Mouse (Mus musculus): Measurements from ENCODE around the gene Rab4b. TPM values are rescaled to one million over a fixed set of nuclear protein-coding genes. Genes with fewer than 3 reads are reported as not detected.

Gene Rab4b
- 55.6 and 59.6 TPM in 2 replicates for polyA plus RNA-seq (2012; rRNA removed)

DNA sequence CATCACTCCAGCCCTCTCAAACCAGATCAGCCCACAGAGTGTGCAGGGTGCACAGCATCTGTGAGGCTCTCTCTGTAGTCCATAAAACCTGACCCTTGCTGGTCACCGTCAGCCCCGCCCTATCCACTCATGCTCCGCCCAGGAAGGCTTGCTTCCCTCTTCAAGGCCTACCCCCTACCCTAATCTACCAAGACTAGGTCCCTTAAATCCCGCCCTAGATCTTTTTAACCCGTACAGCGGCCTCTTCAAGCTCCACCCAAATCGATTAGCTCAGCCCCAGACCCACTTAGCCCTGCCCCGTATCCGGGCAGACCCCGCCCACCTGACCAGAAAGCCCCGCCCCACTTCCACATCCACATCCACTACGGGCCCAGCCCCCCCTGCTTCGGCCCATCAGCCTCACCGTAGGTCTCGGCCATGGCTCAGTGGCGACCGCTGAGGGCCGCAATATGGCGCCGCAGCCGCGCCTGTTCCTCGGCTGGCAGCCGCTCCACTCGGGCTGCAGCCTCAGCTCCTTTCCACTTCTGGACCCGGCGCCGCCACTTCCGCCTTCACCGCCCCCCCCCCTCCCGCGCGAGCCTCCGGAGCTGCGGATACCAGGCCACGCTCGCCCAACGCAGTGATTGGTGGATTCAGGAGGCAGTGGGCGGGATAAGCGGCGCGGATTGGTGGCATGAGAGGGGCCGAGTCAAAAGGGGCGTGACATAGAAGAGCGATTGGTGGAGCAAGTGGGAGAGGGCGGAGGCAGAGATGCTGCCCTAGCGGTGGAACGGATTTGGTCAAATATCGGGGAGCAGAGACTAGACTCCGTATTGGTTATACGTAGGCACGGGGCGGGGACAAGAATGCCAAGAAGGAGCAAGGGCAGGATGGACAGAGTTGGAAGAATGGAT lies at the start of gene Rab4b:
TSS of gene Rab4b (minus strand) at position 573 of the 893 bp plus-strand sequence.

DNA sequence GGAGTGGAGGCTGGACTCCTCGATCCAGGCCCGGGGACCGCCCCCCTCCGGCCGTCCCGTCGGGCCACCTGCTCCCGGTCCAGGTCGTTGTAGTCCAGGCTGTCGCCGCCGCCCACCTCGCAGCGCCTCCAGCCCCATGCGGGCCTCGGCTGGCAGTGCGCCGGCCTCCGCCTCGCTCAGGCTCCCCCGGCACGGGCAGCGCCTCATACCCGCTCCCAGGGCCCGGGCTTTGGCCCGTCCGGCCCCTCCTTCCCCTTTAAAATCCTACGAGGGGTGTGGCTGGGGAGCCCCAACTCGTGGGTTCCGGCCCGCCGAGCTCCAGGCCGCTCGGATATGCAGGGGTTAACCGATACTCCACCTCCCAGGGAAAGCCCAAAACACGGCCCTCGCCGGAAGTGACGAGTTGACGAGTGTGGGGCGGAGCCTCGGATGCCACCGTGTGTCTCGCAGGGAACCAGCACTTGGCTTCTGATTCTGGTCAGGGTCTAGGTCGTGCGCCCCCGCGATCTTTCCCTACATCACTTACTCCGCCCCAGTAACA lies 49.7 kb upstream of the Rab4b start, which contains the start of gene Itpkc:
TSS of gene Itpkc (minus strand) at position 381 of the 541 bp plus-strand sequence.

DNA sequence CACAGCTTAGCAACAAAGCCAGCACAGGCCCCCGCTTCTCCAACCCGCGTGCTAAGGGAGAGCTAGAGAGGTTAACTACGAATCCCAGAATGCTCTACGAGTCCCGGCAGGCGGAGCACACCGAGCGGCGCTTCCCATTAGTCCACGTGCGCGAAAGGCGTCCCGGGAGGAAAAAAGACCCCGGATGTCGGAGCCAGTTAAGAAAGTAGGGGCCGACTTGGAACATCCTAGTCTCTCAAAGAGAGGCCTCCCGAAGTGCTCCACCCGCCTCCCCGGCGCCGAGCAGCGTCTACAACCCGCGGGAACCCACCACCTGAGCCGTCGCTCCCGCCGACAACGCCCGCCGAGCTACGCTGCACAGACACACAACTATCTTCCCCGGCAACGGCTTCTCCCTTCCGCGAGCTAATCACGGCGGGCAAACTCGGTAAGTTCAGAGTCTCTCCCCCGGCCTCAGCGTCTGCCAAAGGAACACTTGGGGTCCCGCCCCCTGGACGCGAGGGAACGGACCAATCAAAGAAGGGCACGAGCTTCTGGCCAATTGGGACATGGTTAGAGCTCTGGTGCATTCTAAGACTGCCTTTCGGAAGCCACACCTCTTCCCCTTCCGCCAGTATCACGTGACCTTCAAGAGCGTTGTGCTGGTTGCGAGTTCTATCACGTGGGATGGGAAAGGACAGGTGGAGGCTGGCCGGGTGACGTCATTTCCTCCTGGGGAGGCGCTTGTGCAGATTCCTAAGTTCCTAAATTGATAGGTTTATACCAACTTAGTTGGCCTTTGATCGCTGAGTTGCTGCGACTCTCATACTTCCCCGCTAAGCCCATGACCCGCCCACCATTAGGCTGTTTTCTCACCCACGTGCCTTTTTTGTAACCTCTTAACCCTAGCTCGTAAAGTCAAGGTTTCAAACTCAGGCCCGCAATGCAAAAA lies 17.2 kb upstream of the Rab4b start, which contains the start of the genes BC024978 and Snrpa:
TSS of gene BC024978 (plus strand) at position 101 of the 931 bp plus-strand sequence.
TSS of gene Snrpa (minus strand) at position 591 of the 931 bp plus-strand sequence.

DNA sequence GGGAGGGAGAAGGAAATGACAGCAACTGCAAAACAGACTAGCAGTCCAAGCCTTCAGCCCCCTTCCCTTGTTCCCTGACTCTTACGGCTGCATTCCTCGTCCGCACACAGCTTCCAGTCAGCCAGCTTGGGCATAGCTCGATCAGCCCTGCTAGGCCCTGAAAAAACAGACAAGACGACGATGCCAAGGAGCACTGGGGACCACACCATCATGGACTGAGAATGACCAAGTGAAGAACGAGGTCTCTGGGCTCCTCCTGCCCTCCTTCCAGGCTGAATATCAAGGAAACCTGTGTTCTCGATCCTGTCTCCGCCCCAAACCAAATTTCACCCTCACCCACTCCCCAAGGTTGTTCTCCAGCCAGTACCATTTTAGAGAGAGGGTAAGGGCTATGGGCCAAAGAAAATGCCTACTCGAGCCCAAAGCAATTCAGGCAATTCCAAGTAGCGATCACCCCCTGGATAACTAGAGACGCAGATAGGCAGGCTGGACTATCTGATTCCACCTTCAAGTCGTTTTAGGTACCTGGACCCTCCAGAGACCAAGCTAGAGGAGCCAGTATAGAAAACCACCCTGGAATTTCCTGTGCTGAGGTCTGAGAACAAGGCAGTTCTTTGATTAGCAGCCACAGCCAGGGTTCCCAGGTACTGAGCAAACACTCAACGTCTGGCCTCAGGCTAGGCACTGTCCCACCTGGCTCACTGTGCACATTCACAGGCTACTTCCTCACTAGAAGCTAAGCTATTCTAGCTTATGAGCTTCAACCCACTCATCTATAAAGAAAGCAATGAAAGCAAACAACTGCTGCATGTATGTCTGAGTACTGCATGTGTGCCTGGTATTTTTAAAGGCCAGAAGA lies 2.4 kb upstream of the Rab4b start, which contains the start of the genes Gm21983 and Mia:
TSS of gene Gm21983 (minus strand) at position 250 of the 859 bp plus-strand sequence.
TSS of gene Mia (minus strand) at position 321 of the 859 bp plus-strand sequence.

DNA sequence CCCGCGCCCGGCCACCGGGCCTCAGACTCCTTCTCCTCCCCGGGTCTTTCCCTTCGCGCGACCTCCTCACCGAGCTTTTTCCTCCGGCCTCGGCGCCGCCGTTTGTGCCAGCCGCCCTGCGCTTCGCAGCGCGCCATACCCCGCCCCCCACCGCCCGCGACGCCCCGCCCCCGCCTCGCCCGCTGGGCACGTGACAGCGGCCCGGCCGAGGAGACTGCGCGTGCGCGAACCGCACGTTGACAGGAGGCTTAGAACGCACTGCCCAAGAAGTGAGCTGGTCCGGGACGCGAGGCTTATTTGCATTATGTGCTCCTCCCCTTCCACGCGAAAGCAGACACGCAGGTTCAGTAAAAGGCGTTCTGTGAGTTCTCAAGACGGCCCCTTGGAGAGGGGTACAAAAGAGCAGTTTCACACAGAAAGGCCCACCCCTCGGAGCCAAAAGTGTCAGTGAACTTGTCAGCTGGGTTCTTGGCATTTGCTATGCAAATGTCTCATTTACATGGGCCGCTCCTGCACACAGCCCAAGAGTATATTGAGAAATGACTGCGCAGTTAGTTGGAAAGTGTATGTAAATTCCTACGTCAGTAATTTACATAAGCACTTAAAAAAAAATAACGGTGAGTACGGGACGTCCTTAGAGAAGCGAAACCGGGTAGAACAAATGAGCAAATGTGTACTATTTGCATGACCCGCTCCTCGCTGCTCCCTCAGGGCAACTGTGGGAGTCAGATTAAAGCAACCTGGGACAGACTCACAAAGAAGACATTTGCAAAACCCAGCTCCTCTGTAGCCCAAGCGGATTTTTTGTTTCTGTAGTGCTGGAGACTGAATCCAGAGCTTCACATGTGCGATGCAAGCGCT lies 11.9 kb downstream of the Rab4b start, which contains the start of gene Egln2:
TSS of gene Egln2 (minus strand) at position 189 of the 861 bp plus-strand sequence.

DNA sequence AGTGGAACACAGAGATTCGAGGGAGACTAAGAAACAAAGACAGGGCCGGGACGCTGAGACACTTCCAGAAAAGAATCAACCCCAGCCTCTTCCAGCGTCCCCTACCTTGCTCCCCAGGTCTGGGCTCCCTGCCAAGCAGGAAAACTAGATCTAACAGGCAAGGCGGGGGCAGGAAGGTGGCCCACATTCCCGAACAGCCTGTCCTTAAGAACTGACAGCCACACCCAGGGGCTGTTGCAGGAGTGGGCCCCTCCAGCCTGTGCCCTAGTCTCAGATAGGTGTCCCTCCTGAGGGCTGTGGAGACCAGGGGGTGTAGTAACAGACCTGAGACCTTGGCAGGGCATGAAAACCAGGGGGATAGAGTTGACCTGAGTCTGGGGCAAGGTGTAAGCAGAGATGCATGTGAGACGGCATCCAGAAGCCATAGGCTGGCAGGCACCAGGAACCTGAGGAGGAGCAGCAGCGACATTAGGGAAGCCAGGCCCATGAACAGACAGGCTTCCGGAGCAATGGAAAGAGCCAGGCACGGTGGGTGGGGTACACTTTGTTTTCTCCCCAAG lies 25.4 kb downstream of the Rab4b start, which contains the start of gene Cyp2t4:
TSS of gene Cyp2t4 (plus strand) at position 510 of the 560 bp plus-strand sequence.

DNA sequence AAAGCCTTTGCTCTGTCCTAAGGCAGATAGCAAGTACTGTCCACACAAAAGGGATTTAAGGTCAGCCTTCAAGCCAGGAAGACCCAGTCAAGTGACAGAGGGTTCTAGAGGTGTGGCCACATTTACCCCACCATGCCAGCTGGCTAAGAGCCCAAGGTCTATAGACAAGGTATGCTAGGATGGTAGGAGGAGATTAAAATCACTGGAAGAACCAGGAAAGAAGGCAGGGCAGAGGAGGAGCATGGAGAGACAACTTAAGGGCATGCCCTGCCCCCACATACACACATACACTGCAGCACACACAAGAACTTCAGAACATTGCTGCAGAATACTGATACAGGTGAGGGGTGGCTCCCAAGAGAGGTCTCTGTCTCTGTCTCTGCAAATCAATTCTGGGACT lies 59.0 kb downstream of the Rab4b start, which contains the start of gene Cyp2f2:
TSS of gene Cyp2f2 (plus strand) at position 234 of the 400 bp plus-strand sequence.

Other genes starting within 250 kb of the Rab4b start
- gene Cyp2a22, start 239.5 kb downstream of the Rab4b start, polyA plus RNA-seq (2012; rRNA removed) = not detected in 2 replicates
- gene Cyp2a12, start 149.8 kb downstream of the Rab4b start, polyA plus RNA-seq (2012; rRNA removed) = 0.08 TPM in 1 of 2 replicates, not detected in the other
- gene Cyp2f2, start 59.0 kb downstream of the Rab4b start, polyA plus RNA-seq (2012; rRNA removed) = not detected in 2 replicates
- not detected in 2 replicates for gene Cyp2t4, start 25.2 kb downstream of the Rab4b start, polyA plus RNA-seq (2012; rRNA removed)
- 89.0 and 91.9 TPM in 2 replicates for gene Egln2, start 12.1 kb downstream of the Rab4b start, polyA plus RNA-seq (2012; rRNA removed)
- 0.06 and 0.11 TPM in 2 replicates for gene Gm21983, start 2.2 kb upstream of the Rab4b start, polyA plus RNA-seq (2012; rRNA removed)
- gene Mia, start 2.3 kb upstream of the Rab4b start, polyA plus RNA-seq (2012; rRNA removed) = 3.7 and 8.6 TPM in 2 replicates
- 10.6 and 11.5 TPM in 2 replicates for gene BC024978, start 16.9 kb upstream of the Rab4b start, polyA plus RNA-seq (2012; rRNA removed)
- gene Snrpa, start 17.4 kb upstream of the Rab4b start, polyA plus RNA-seq (2012; rRNA removed) = 257 and 374 TPM in 2 replicates
- 9.9 and 10.1 TPM in 2 replicates for gene Itpkc, start 49.8 kb upstream of the Rab4b start, polyA plus RNA-seq (2012; rRNA removed)
- gene Coq8b, start 54.1 kb upstream of the Rab4b start, polyA plus RNA-seq (2012; rRNA removed) = 28.7 and 30.6 TPM in 2 replicates
- 56.4 and 108 TPM in 2 replicates for gene Numbl, start 79.5 kb upstream of the Rab4b start, polyA plus RNA-seq (2012; rRNA removed)
- gene Ltbp4, start 158.8 kb upstream of the Rab4b start, polyA plus RNA-seq (2012; rRNA removed) = 17.5 and 18.3 TPM in 2 replicates
- 82.6 and 85.8 TPM in 2 replicates for gene Shkbp1, start 177.1 kb upstream of the Rab4b start, polyA plus RNA-seq (2012; rRNA removed)
- 0.41 and 0.44 TPM in 2 replicates for gene Gm20479, start 178.5 kb upstream of the Rab4b start, polyA plus RNA-seq (2012; rRNA removed)

Measured in central nervous system, embryonic 11.5 days (tissue).